Mouse (Mus musculus) heart, postnatal 14 days (tissue): Measurements from ENCODE around the gene Eepd1. TPM values are rescaled to one million over a fixed set of nuclear protein-coding genes. Genes with fewer than 3 reads are reported as not detected.
"Not testable (repeated sequence)": the region's sequence is repeated elsewhere in the genome, so short reads cannot be mapped to it uniquely, and the experiment has no call there.

ENCODE experiments used
- DNase-seq, 2 experiments: peaks; one replicate each; pipeline ENCODE4 v3.0.0; 2021 to 2022
- intact Hi-C: fragments of 180-260 bp; cut with DNase I; formaldehyde crosslinking; loops from one replicate; pipeline ENCODE4 v1.15.1; 2025
- long read RNA-seq, 2 experiments: library from polyadenylated mRNA; stranded (forward); transcript quantifications; one replicate each; pipeline ENCODE4 v2.0.0; 2021
- total RNA-seq, 2 experiments: library from RNA; stranded (reverse); gene quantifications; 2 replicates each; pipeline ENCODE4 v1.2.3; 2021

The Eepd1 gene
- 10 to 100 TPM; 23.2 to 24.0 TPM for total RNA-seq
- long read RNA-seq, experiment 1, transcript Eepd1-201 (8 exons, 2,723 nt): major isoform, 43 of 49 reads
- long read RNA-seq, experiment 1, partial matches to known transcripts: 4 of 49 reads
- long read RNA-seq, experiment 1, other reads (novel, unspliced or antisense): 2 of 49 reads
- long read RNA-seq, experiment 2, transcript Eepd1-201 (8 exons, 2,723 nt): major isoform, 68 of 85 reads
- long read RNA-seq, experiment 2, partial matches to known transcripts: 10 of 85 reads
- long read RNA-seq, experiment 2, other reads (novel, unspliced or antisense): 7 of 85 reads

- intact Hi-C loops: loop anchor here (1.0 to 5.0 kb wide), 6 partner anchors 36 to 329 kb away; partner anchors contain the start of genes Herpud2 and Sept7
- DNase-seq: peak; percentile 98 to 99
Observed at GRCm38 (mm10) chr9:25481344-25482095, at the start of gene Eepd1. Gene Eepd1, plus strand, starts transcription at chr9:25481547.

GRCm38 (mm10) chr9:25438836-25439235, 42.5 kb upstream of the Eepd1 start:
- intact Hi-C loops: no loop called here
- DNase-seq: no peak

GRCm38 (mm10) chr9:25440046-25440445, 41.3 kb upstream of the Eepd1 start:
- intact Hi-C loops, DNase-seq: not testable (repeated sequence)

- intact Hi-C loops: no loop called here
- no peak for DNase-seq
Observed at GRCm38 (mm10) chr9:25442041-25442440, 39.3 kb upstream of the Eepd1 start.

- no peak for DNase-seq
- intact Hi-C loops: no loop called here
Observed at GRCm38 (mm10) chr9:25443029-25443428, 38.3 kb upstream of the Eepd1 start.

- intact Hi-C loops: no loop called here
- DNase-seq: no peak
Observed at GRCm38 (mm10) chr9:25443546-25443945, 37.8 kb upstream of the Eepd1 start.

GRCm38 (mm10) chr9:25450394-25450793, 31.0 kb upstream of the Eepd1 start:
- intact Hi-C loops: no loop called here
- DNase-seq: no peak

- intact Hi-C loops: no loop called here
- DNase-seq: no peak
Observed at GRCm38 (mm10) chr9:25455027-25455426, 26.3 kb upstream of the Eepd1 start.

- intact Hi-C loops: no loop called here
- DNase-seq: no peak
Observed at GRCm38 (mm10) chr9:25460835-25461555, 20.4 kb upstream of the Eepd1 start.

- intact Hi-C loops: no loop called here
- DNase-seq: no peak
Observed at GRCm38 (mm10) chr9:25464305-25464704, 17.0 kb upstream of the Eepd1 start.

- intact Hi-C loops: loop anchor here (5.0 kb wide), 5 partner anchors 38 to 327 kb away; partner anchors contain the start of genes Herpud2 and Sept7
- no peak for DNase-seq
Observed at GRCm38 (mm10) chr9:25479392-25480020, 1.8 kb upstream of the Eepd1 start.

GRCm38 (mm10) chr9:25480676-25481075, 671 bp upstream of the Eepd1 start:
- intact Hi-C loops: loop anchor here (1.0 to 5.0 kb wide), 6 partner anchors 37 to 328 kb away; partner anchors contain the start of genes Herpud2 and Sept7
- no peak for DNase-seq

- DNase-seq: peak in 1 of 2 experiments; percentile 26
- intact Hi-C loops: loop anchor here (5.0 kb wide), 5 partner anchors 35 to 330 kb away; partner anchors contain the start of genes Herpud2 and Sept7
Observed at GRCm38 (mm10) chr9:25482322-25482998, 1.1 kb downstream of the Eepd1 start.

GRCm38 (mm10) chr9:25482999-25483347, 1.6 kb downstream of the Eepd1 start:
- intact Hi-C loops: loop anchor here (5.0 kb wide), 5 partner anchors 34 to 331 kb away; partner anchors contain the start of genes Herpud2 and Sept7
- DNase-seq: peak in 1 of 2 experiments; percentile 24

GRCm38 (mm10) chr9:25483931-25484618, 2.7 kb downstream of the Eepd1 start:
- no peak for DNase-seq
- intact Hi-C loops: loop anchor here (5.0 kb wide), 5 partner anchors 33 to 332 kb away; partner anchors contain the start of genes Herpud2 and Sept7

- intact Hi-C loops: loop anchor here (5.0 kb wide), 5 partner anchors 33 to 332 kb away; partner anchors contain the start of genes Herpud2 and Sept7
- peak; percentile 46 to 47 for DNase-seq
Observed at GRCm38 (mm10) chr9:25484619-25484986, 3.3 kb downstream of the Eepd1 start.

- no peak for DNase-seq
- intact Hi-C loops: no loop called here
Observed at GRCm38 (mm10) chr9:25485006-25485405, 3.7 kb downstream of the Eepd1 start.

GRCm38 (mm10) chr9:25485406-25485805, 4.1 kb downstream of the Eepd1 start:
- intact Hi-C loops: no loop called here

GRCm38 (mm10) chr9:25486246-25486807, 5.0 kb downstream of the Eepd1 start:
- intact Hi-C loops: no loop called here
- DNase-seq: no peak

More at GRCm38 (mm10) chr9:25485406-25485805, 4.1 kb downstream of the Eepd1 start:
- DNase-seq: no peak
